Mouse (Mus musculus) testis, adult 2 months (tissue): ENCODE measurements around the gene Maml3.

ENCODE experiments used
- CTCF ChIP-seq: fragments of 200-500 bp; IDR thresholded peaks from 2 replicates; pipeline ENCODE4 v1.5.1; 2012; ENCODE audit warnings: low read depth, mild to moderate bottlenecking, inconsistent platforms, low read length, moderate library complexity; ENCODE audit not compliant: control insufficient read depth, insufficient read depth, insufficient replicate concordance
- POLR2A ChIP-seq: fragments of 200-500 bp; IDR thresholded peaks from 2 replicates; pipeline ENCODE4 v1.6.1; 2012; ENCODE audit warnings: low read depth, mild to moderate bottlenecking, inconsistent platforms, low read length, moderate library complexity; ENCODE audit not compliant: control insufficient read depth

DNA sequence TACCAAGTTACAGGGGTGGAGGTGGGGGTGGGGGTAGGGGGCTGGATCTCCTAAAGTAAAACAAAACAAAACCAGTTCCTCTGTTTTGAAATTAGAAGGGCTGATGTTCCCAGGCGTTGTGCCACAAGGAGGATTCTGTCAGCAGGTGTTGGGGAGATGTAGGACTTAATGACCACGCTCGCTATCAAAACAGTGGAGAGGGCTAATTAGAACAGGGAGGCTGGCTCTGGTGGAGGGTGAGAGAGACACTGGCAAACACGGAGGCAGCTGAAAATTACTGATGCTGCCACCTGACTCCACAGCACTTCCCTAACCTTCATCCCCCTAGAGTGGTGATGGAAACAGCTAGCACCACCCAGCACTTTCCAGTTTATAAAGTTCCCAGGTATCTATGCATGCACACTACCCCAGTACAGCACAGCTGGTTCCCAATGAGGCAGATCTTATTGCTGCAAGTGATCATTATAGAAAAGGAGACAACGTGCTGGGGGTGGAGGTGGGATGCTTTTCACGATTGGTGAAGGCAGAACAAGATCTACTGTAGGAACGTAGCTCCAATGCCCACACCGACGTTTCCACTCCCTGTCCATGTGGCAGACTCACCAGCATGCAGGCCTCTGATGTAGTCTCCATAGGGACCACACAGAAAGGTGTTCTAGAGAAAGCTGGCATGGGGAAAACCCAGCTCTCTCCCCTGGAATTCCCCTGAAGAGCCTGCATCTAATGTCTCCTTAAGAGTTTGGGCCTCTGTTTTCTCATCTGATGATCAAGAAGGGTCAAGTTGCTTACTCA, 332.8 kb downstream of the Maml3 start:
- TF ChIP-seq POLR2A (no peak), CTCF (no peak)
